Mouse (Mus musculus) heart, postnatal 0 days (tissue): Measurements from ENCODE around the gene Olfr153. TPM values are rescaled to one million over a fixed set of nuclear protein-coding genes. Genes with fewer than 3 reads are reported as not detected.
A peak's percentile ranks its signal among the peaks of the same experiment; 100 is the strongest.
"Not testable (repeated sequence)": the region's sequence is repeated elsewhere in the genome, so short reads cannot be mapped to it uniquely, and the experiment has no call there.

Experiments
- ATAC-seq: fragments of 200-750 bp; cut with Nextera tagmentation; 2 replicates; pipeline ENCODE4 v1.8.0; 2017; ENCODE audit warnings: low read depth, moderate number of reproducible peaks, moderate library complexity; ENCODE audit not compliant: insufficient read depth
- DNase-seq: peaks from one replicate; pipeline ENCODE4 v3.0.0-alpha.2; 2016; ENCODE audit warnings: low spot score
- H3K27ac ChIP-seq: fragments of 300-500 bp; sonication (generic); 2 replicates; pipeline ENCODE4 v1.5.1; 2014; ENCODE audit warnings: low read depth, mild to moderate bottlenecking
- H3K27me3 ChIP-seq: fragments of 300-500 bp; sonication (generic); 2 replicates; pipeline ENCODE4 v1.6.1; 2014; ENCODE audit warnings: low read length, mixed read lengths; ENCODE audit not compliant: control insufficient read depth, insufficient read depth
- H3K36me3 ChIP-seq: fragments of 300-500 bp; sonication (generic); replicated peaks from 2 replicates; pipeline ENCODE4 v1.6.1; 2014; ENCODE audit warnings: low read length, mixed read lengths; ENCODE audit not compliant: control insufficient read depth, insufficient read depth
- H3K4me1 ChIP-seq: fragments of 300-500 bp; sonication (generic); 2 replicates; pipeline ENCODE4 v1.6.1; 2014; ENCODE audit warnings: antibody characterized with exemption; ENCODE audit not compliant: control insufficient read depth, insufficient read depth
- H3K4me2 ChIP-seq: fragments of 300-500 bp; sonication (generic); 2 replicates; pipeline ENCODE4 v1.6.1; 2014; ENCODE audit warnings: low read depth, mild to moderate bottlenecking, low read length, moderate library complexity
- H3K4me3 ChIP-seq: fragments of 300-500 bp; sonication (generic); 2 replicates; pipeline ENCODE4 v1.5.1; 2014; ENCODE audit warnings: low read depth, low read length
- H3K9ac ChIP-seq: fragments of 300-500 bp; sonication (generic); replicated peaks from 2 replicates; pipeline ENCODE4 v1.6.1; 2014; ENCODE audit warnings: low read depth, low read length, mixed read lengths
- H3K9me3 ChIP-seq: fragments of 300-500 bp; sonication (generic); replicated peaks from 2 replicates; pipeline ENCODE4 v1.6.1; 2016; ENCODE audit warnings: low read length; ENCODE audit not compliant: control insufficient read depth
- CTCF ChIP-seq: IDR thresholded peaks from 2 replicates; pipeline ENCODE4 v1.5.1; 2016; ENCODE audit warnings: antibody characterized with exemption, control low read depth, low read depth
- EP300 ChIP-seq: IDR thresholded peaks from 2 replicates; pipeline ENCODE4 v1.6.1; 2016; ENCODE audit warnings: antibody characterized with exemption, low read depth
- WGBS: fragments of 180-500 bp; shearing (Covaris S2); extraction: QIAGEN DNeasy Blood & Tissue Kit; methylation state at CpG from one replicate; pipeline ENCODE4 v1.1.7; 2014; 5-methylcytosine and 5-hydroxymethylcytosine counted together
- polyA plus RNA-seq: library from polyadenylated mRNA; unstranded; fragments of >200 nt; fragmentation: Nextera tagmentation; extraction: Ambion mirVana; gene quantifications from 2 replicates; pipeline ENCODE4 v1.2.1, GENCODE M21; 2015
- total RNA-seq: library from RNA; depleted of rRNA; stranded (reverse); fragments of >200 nt; gene quantifications from 2 replicates; pipeline ENCODE4 v1.2.3, GENCODE M21; 2014; ENCODE audit warnings: low replicate concordance; rRNA removed

Gene Olfr153
- total and polyA plus RNA-seq, 2 experiments from 2014 or later, result not detected

DNA sequence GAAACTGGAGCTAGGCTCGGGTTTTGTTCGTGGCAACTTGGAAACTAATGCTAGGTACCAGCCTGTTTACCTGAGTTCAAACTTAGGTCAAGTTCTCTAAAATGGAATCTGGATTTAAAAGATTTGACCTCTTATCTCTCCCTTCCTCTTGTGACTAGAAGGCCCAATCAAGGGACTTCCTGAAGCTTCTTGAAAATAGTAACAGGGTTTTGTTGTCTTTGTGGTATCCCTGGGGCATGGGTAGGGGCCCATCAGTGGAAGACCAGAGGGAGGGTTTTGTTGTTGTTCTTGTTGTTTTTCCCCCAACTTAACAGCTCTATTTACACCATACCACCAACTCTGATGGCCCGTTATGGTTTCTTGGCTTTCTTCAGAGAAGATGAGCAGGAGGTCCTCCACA is 15.0 kb upstream of the Olfr153 start:
- H3K36me3 ChIP-seq, result no peaks in the 10 kb centered on the region
- H3K4me2 ChIP-seq, result no peak overlapping the region
- H3K9ac ChIP-seq, result no peak overlapping the region
- no peak for DNase-seq
- ATAC-seq, result no peak
- no peaks in the 10 kb centered on the region for H3K27me3 ChIP-seq
- H3K27ac ChIP-seq, result no peak overlapping the region
- no peaks in the 10 kb centered on the region for H3K9me3 ChIP-seq
- WGBS, result 83% methylated on average over 3 of the region's 3 CpGs
- no peaks in the 10 kb centered on the region for H3K4me1 ChIP-seq
- TF ChIP-seq EP300 (no peak), CTCF (no peak)
- H3K4me3 ChIP-seq, result no peak overlapping the region

DNA sequence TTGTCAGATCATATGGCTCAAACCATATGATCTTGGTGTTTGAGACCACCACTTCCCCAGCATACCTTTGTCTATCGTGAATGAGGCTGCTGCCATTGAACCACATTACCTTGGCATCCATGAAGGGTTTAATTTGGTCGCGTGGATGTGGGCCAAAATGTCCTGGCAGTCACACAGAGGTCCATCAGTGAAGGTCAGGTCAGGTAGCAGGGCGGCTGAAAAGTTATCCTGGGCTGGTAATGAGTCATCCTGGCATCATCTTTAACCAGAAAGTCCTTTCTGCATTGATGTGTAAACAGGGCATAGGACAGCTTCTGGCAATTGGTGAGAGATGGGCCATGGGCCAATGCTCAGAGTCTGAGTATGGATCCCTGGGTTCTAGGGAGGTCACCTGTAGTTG is 10.9 kb upstream of the Olfr153 start:
- Histone ChIP-seq H3K4me2 (no peak overlapping the region), H3K27ac (no peak overlapping the region), H3K36me3 (no peaks in the 10 kb centered on the region), H3K9me3 (no peaks in the 10 kb centered on the region), H3K4me3 (no peak overlapping the region), H3K4me1 (no peaks in the 10 kb centered on the region), H3K9ac (no peak overlapping the region), H3K27me3 (no peaks in the 10 kb centered on the region)
- 72% methylated on average over 4 of the region's 4 CpGs for WGBS
- no peak for ATAC-seq
- TF ChIP-seq CTCF, result no peak
- no peak for TF ChIP-seq EP300
- no peak for DNase-seq

DNA sequence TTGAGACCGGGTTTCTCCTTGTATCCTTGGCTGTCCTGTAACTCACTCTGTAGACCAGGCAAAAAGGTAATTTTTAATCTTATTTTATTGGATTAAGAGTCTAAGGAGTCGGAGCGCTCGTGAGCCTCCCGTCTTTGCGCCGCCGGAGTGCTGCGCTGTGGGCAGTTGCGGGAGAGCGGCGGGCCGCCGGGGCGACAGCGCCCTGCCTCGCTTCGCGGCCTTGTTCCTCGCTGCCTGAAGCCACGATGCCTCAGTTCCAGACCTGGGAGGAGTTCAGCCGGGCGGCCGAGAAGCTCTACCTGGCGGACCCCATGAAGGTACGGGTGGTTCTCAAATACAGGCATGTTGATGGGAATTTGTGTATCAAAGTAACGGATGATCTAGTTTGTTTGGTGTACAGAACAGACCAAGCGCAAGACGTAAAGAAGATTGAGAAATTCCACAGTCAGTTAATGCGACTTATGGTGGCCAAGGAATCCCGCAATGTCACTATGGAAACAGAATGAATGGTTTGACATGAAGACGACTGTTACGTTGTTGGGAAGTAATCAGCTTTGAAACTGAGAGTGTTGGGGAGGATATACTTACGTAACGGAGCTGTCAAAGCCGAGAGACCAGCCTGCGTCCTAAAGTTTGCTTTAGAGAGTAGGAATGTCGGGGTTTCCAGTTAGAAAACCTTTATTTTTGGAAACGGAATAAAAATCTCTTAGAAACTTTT is 5.5 kb upstream of the Olfr153 start:
- Histone ChIP-seq H3K4me2 (peak overlapping the region; percentile 44), H3K4me3 (0 out of 2 replicates have a peak overlapping the region, but pooled peaks have one; percentile 7)
- not testable (repeated sequence) for H3K4me1 ChIP-seq, H3K9me3 ChIP-seq, H3K36me3 ChIP-seq, H3K9ac ChIP-seq, H3K27me3 ChIP-seq, ATAC-seq, DNase-seq, H3K27ac ChIP-seq
- WGBS, result 31% methylated on average over 38 of the region's 39 CpGs

DNA sequence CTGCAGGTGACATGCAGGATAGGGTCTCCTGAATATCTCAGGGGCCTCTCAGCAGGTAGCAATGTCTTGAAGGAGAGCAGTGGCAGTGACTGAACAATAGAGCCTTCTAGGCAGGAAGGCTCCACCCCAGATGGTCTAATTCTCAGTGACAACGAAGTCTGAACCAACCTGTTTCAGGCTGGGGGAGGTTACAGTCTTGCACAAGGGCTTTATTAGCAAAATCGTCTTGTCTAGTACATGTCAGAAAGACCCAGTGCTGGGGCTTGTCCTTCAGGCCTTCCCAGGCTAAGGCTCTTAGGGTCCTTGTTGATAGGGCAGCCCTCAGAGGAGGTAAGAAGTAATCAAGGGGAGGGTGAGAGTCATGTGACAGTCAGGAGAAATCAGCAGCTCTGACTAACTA is 3.2 kb downstream of the Olfr153 start:
- no peak overlapping the region for H3K27ac ChIP-seq
- no peak for TF ChIP-seq EP300
- no peak for TF ChIP-seq CTCF
- H3K9me3 ChIP-seq, result no peaks in the 10 kb centered on the region
- no peak overlapping the region for H3K4me3 ChIP-seq
- H3K4me2 ChIP-seq, result no peak overlapping the region
- H3K36me3 ChIP-seq, result no peaks in the 10 kb centered on the region
- H3K9ac ChIP-seq, result no peak overlapping the region
- DNase-seq (no peak), ATAC-seq (no peak)
- WGBS, result 44% methylated on average over 2 of the region's 2 CpGs
- no peaks in the 10 kb centered on the region for H3K27me3 ChIP-seq
- no peaks in the 10 kb centered on the region for H3K4me1 ChIP-seq

DNA sequence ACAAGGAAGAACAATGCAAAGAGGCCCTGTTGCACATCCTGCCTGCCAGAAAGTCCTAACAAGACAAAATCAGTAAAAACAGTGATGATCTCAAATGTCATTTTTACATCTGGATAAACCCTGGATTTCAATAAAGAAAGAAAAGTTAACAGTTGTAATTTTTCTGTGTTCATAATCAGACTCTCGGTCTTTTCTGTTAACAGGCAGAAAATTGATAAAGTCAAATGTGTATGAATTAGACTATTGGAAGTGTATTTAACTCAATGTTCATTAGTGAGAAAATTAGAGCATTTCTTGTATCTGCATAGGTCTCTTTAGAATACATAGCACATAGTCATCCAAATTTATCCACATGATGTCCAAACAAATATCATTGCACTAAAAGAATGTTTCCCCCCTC is 13.8 kb downstream of the Olfr153 start, which contains the start of gene Olfr1128:
Gene Olfr1128, minus strand, starts transcription at position 101 of the 400 bp plus-strand sequence.
- WGBS, result 66% methylated on average over 1 of the region's 1 CpGs
- no peak within 1 kb of the TSS for H3K27ac ChIP-seq
- TF ChIP-seq CTCF (no peak), EP300 (no peak)
- H3K27me3 ChIP-seq, result no peaks in the 10 kb centered on the region
- DNase-seq (no peak), ATAC-seq (no peak)
- no peaks in the 10 kb centered on the region for H3K9me3 ChIP-seq
- no peaks in the 10 kb centered on the region for H3K36me3 ChIP-seq
- H3K4me1 ChIP-seq, result no peaks in the 10 kb centered on the region
- H3K4me2 ChIP-seq, result no peak within 1 kb of the TSS
- H3K4me3 ChIP-seq, result no peak within 1 kb of the TSS
- no peak within 1 kb of the TSS for H3K9ac ChIP-seq

DNA sequence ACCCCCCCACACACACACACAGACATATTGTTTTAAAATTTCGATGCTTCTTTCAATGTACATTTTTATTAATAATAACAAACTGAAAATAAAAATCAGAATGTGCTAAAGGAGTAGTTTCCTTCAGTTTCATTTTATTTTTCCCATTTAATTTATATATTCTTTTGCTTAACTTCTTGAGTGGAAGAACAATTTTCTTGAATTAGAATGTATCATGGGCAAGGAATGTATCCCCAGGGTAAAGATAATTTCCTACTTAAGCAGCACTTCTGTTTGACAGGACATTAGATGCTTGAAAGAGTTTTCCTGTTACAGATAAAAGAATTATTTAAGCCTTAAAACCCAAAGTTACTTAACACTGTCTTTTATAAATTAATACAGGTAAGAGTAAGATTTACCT is 42.0 kb downstream of the Olfr153 start, which contains the start of gene Olfr1129:
Gene Olfr1129, plus strand, starts transcription at position 301 of the 400 bp plus-strand sequence.
- H3K27me3 ChIP-seq, H3K4me3 ChIP-seq, H3K27ac ChIP-seq, H3K36me3 ChIP-seq, H3K4me1 ChIP-seq, H3K4me2 ChIP-seq, H3K9ac ChIP-seq, DNase-seq, ATAC-seq, H3K9me3 ChIP-seq: not testable (repeated sequence)
- 44% methylated on average over 1 of the region's 1 CpGs for WGBS

Other genes starting within 250 kb of the Olfr153 start
- not detected in 2 replicates for gene Olfr1118, start 224.2 kb upstream of the Olfr153 start, total RNA-seq
- not detected in 2 replicates for gene Olfr1118, start 224.2 kb upstream of the Olfr153 start, polyA plus RNA-seq
- not detected in 2 replicates for gene Olfr1120, start 177.0 kb upstream of the Olfr153 start, total RNA-seq
- not detected in 2 replicates for gene Olfr1120, start 177.0 kb upstream of the Olfr153 start, polyA plus RNA-seq
- not detected in 2 replicates for gene Olfr1121, start 161.9 kb upstream of the Olfr153 start, total RNA-seq
- not detected in 2 replicates for gene Olfr1121, start 161.9 kb upstream of the Olfr153 start, polyA plus RNA-seq
- not detected in 2 replicates for gene Olfr1122, start 145.9 kb upstream of the Olfr153 start, total RNA-seq
- not detected in 2 replicates for gene Olfr1122, start 145.9 kb upstream of the Olfr153 start, polyA plus RNA-seq
- gene Olfr1123, start 115.2 kb upstream of the Olfr153 start, total RNA-seq, result not detected in 2 replicates
- gene Olfr1123, start 115.2 kb upstream of the Olfr153 start, polyA plus RNA-seq, result not detected in 2 replicates
- gene Olfr1124, start 101.5 kb upstream of the Olfr153 start, total RNA-seq, result not detected in 2 replicates
- gene Olfr1124, start 101.5 kb upstream of the Olfr153 start, polyA plus RNA-seq, result 0.04 TPM in 2 replicates
- gene Olfr1126, start 77.8 kb upstream of the Olfr153 start, total RNA-seq, result not detected in 2 replicates
- gene Olfr1126, start 77.8 kb upstream of the Olfr153 start, polyA plus RNA-seq, result not detected in 2 replicates
- not detected in 2 replicates for gene Pramel7, start 34.7 kb upstream of the Olfr153 start, total RNA-seq
- gene Pramel7, start 34.7 kb upstream of the Olfr153 start, polyA plus RNA-seq, result not detected in 2 replicates
- not detected in 2 replicates for gene Pramel6, start 25.2 kb upstream of the Olfr153 start, total RNA-seq
- not detected in 2 replicates for gene Pramel6, start 25.2 kb upstream of the Olfr153 start, polyA plus RNA-seq
- gene Olfr1128, start 13.7 kb downstream of the Olfr153 start, total RNA-seq, result not detected in 2 replicates
- gene Olfr1128, start 13.7 kb downstream of the Olfr153 start, polyA plus RNA-seq, result not detected in 2 replicates
- not detected in 2 replicates for gene Olfr1129, start 42.1 kb downstream of the Olfr153 start, total RNA-seq
- gene Olfr1129, start 42.1 kb downstream of the Olfr153 start, polyA plus RNA-seq, result not detected in 2 replicates
- gene Olfr1130, start 74.4 kb downstream of the Olfr153 start, total RNA-seq, result not detected in 2 replicates
- gene Olfr1130, start 74.4 kb downstream of the Olfr153 start, polyA plus RNA-seq, result not detected in 2 replicates
- not detected in 2 replicates for gene Olfr1131, start 95.3 kb downstream of the Olfr153 start, total RNA-seq
- gene Olfr1131, start 95.3 kb downstream of the Olfr153 start, polyA plus RNA-seq, result not detected in 2 replicates
- not detected in 2 replicates for gene Olfr1132, start 105.7 kb downstream of the Olfr153 start, total RNA-seq
- not detected in 2 replicates for gene Olfr1132, start 105.7 kb downstream of the Olfr153 start, polyA plus RNA-seq
- gene Olfr1133, start 115.6 kb downstream of the Olfr153 start, total RNA-seq, result not detected in 2 replicates
- not detected in 2 replicates for gene Olfr1133, start 115.6 kb downstream of the Olfr153 start, polyA plus RNA-seq
- not detected in 2 replicates for gene Olfr1134, start 126.7 kb downstream of the Olfr153 start, total RNA-seq
- gene Olfr1134, start 126.7 kb downstream of the Olfr153 start, polyA plus RNA-seq, result not detected in 2 replicates
- not detected in 2 replicates for gene Olfr1135, start 141.9 kb downstream of the Olfr153 start, total RNA-seq
- gene Olfr1135, start 141.9 kb downstream of the Olfr153 start, polyA plus RNA-seq, result not detected in 2 replicates
- gene Olfr1136, start 162.2 kb downstream of the Olfr153 start, total RNA-seq, result not detected in 2 replicates
- not detected in 2 replicates for gene Olfr1136, start 162.2 kb downstream of the Olfr153 start, polyA plus RNA-seq
- gene Olfr1137, start 181.4 kb downstream of the Olfr153 start, total RNA-seq, result not detected in 2 replicates
- gene Olfr1137, start 181.4 kb downstream of the Olfr153 start, polyA plus RNA-seq, result not detected in 2 replicates
- gene Olfr1138, start 208.2 kb downstream of the Olfr153 start, total RNA-seq, result not detected in 2 replicates
- gene Olfr1138, start 208.2 kb downstream of the Olfr153 start, polyA plus RNA-seq, result not detected in 2 replicates
- not detected in 2 replicates for gene Olfr1140, start 212.0 kb downstream of the Olfr153 start, total RNA-seq
- gene Olfr1140, start 212.0 kb downstream of the Olfr153 start, polyA plus RNA-seq, result not detected in 2 replicates
- not detected in 2 replicates for gene Olfr1141, start 222.2 kb downstream of the Olfr153 start, total RNA-seq
- not detected in 2 replicates for gene Olfr1141, start 222.2 kb downstream of the Olfr153 start, polyA plus RNA-seq
- not detected in 2 replicates for gene Olfr152, start 247.7 kb downstream of the Olfr153 start, total RNA-seq
- gene Olfr152, start 247.7 kb downstream of the Olfr153 start, polyA plus RNA-seq, result not detected in 2 replicates